Mouse (Mus musculus) small intestine, adult 2 months (tissue): ENCODE measurements around the gene Cacng6.

Source experiments
- CTCF ChIP-seq: fragments of 200-500 bp; IDR thresholded peaks from 2 replicates; pipeline ENCODE4 v1.5.1; 2012; ENCODE audit warnings: low read depth, mild to moderate bottlenecking, control low read depth, inconsistent platforms, low read length, moderate library complexity, mixed read lengths; ENCODE audit not compliant: insufficient replicate concordance, insufficient read length; ENCODE audit errors: extremely low read depth
- POLR2A ChIP-seq: fragments of 200-500 bp; IDR thresholded peaks from 2 replicates; pipeline ENCODE4 v1.6.1; 2012; ENCODE audit warnings: low read depth, mild to moderate bottlenecking, control low read depth, inconsistent platforms, low read length, moderate library complexity

GRCm38 (mm10) chr7:3384807-3385319 is 39.1 kb upstream of the Cacng6 start:
- TF ChIP-seq CTCF (no peak), POLR2A (no peak)
